Mouse (Mus musculus): ENCODE measurements at regions not wholly inside any gene's neighbourhood (a gene's known extent, or its start where the extent isn't known, plus 50 kb on each side); places are given as distances from the start of the nearest gene placed in this dataset.
"Not testable (repeated sequence)": the region's sequence is repeated elsewhere in the genome, so short reads cannot be mapped to it uniquely, and the experiment has no call there.

DNA sequence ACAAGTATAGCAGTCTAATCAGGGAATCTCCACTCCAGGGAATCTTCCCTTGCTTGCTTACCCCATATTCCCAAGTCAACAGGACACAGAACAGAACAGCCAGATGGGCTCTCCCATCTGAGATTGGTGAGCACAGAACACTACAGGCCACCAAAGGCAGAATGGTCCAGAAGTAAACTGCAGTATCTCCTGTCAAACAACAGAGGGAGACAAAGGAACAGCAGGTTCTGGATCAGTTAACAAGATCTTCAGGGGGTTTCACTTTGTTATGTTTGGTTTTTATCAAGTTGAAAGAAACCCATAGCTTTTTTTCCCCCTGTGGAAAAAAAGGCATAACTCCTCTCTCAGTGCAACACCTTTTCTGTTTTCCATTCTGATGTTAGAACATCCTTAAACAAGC is 453.1 kb upstream of the 9130204L05Rik start:
- peak; percentile 15 for TF ChIP-seq CTCF (IDR thresholded peaks at IDR 0.05)
- DNase-seq (ENCODE audit: low read depth, low spot score) = no peak
- in situ Hi-C loops (cut with MboI; ENCODE audit: low pct_unique_long_range_greater_than_20kb) = no loop called here

DNA sequence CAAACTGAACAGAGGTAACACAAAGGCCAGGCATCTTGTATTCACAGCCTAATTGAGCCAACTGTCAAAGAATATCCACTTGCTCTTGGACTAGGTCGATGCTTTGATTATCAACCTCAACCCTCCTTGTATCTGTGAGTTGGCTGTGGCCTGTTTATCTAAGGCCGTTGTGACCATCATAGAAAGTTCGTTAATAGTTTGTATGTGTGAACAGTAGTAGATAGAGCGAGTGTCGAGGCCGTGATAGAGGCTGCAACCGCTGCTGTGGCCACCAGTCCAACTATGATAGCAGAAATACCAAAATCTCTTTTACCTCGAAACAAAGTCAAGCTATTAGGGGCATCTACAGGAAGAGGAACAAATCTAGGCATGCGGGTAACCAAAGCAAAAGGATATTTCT is 435.5 kb upstream of the 9130204L05Rik start:
- ATAC-seq; POLR2A ChIA-PET; H3K27me3 ChIP-seq; DNase-seq (ENCODE audit: low read depth, low spot score); CTCF ChIA-PET; in situ Hi-C loops (cut with MboI; ENCODE audit: low pct_unique_long_range_greater_than_20kb): not testable (repeated sequence)

More for the DNA sequence above, 453.1 kb upstream of the 9130204L05Rik start:
- H3K27me3 ChIP-seq = no peaks in the 10 kb centered on the region
- ChIA-PET CTCF (no interaction called here), POLR2A (no interaction called here)
- ATAC-seq = no peak

DNA sequence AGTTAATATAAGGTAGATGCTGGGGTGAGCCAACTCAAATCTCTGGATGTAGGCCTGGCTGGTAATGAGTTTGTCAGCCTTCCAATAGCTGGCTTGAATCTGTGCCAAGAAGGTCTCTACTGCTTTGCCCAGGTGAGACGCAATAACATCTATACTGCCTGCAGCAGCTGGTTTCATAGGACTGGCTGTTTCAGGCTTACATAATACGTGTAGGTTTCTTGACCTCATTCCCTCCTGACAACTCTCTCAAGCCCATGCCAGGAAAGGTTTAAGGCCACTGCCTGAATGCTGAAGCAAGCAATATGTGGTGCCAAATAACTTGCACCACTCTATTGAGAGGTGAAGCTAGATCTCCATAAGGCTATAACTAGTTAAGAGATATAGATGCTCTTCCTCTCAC is 432.0 kb upstream of the 9130204L05Rik start:
- no peaks in the 10 kb centered on the region for H3K27me3 ChIP-seq
- no peak for TF ChIP-seq CTCF (IDR thresholded peaks at IDR 0.05)
- ATAC-seq = no peak
- ChIA-PET POLR2A (no interaction called here), CTCF (no interaction called here)
- in situ Hi-C loops (cut with MboI; ENCODE audit: low pct_unique_long_range_greater_than_20kb) = loop anchor here (5.0 kb wide), 1 partner anchor 415 kb away; no protein-coding TSS in a partner anchor
- no peak for DNase-seq (ENCODE audit: low read depth, low spot score)

- in situ Hi-C loops (cut with MboI; ENCODE audit: low pct_unique_long_range_greater_than_20kb) = no loop called here
- DNase-seq (ENCODE audit: low read depth, low spot score) = no peak
- TF ChIP-seq CTCF (IDR thresholded peaks at IDR 0.05) = no peak
- POLR2A ChIA-PET = no interaction called here
- CTCF ChIA-PET = no interaction called here
- no peaks in the 10 kb centered on the region for H3K27me3 ChIP-seq
- ATAC-seq = no peak
Measured at GRCm38 (mm10) chr3:91483453-91483852, 392.9 kb upstream of the 9130204L05Rik start.

GRCm38 (mm10) chr3:91481751-91482150 is 391.1 kb upstream of the 9130204L05Rik start:
- no peak for TF ChIP-seq CTCF (IDR thresholded peaks at IDR 0.05)
- POLR2A ChIA-PET = no interaction called here
- no peak for DNase-seq (ENCODE audit: low read depth, low spot score)
- no peak for ATAC-seq
- CTCF ChIA-PET = no interaction called here
- in situ Hi-C loops (cut with MboI; ENCODE audit: low pct_unique_long_range_greater_than_20kb) = no loop called here
- no peaks in the 10 kb centered on the region for H3K27me3 ChIP-seq

All from Patski (cell line).